Mouse (Mus musculus) c-Kit-positive CD71-positive TER-119-positive erythroid progenitor cells, embryonic 14.5 days (primary cell): ENCODE data around the gene Magi2.

ENCODE experiments used
- DNase-seq: peaks from one replicate; pipeline ENCODE4 v3.0.0-alpha.2; 2013; ENCODE audit warnings: low spot score

The Magi2 gene

DNA sequence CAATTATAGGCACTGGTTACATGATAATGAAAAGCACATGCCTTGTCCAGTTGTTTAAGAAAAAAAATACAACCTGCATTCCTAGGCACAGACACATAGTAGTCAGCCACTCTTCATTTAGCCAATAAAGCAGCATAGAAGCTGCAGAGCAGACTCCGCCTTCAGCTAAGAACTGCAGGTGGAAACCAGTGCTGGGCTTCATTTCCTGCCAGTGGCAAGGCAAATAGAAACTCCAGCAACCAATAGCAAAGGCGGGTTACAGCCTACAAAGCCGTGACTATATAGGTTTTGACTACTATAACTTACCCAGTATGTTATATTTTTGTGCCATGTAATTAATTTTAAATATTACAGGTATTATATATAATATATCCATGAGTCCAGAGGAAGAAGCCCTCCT, 1135.3 kb downstream of the Magi2 start:
- no peak for DNase-seq

GRCm38 (mm10) chr5:20363216-20363615, 1136.4 kb downstream of the Magi2 start:
- DNase-seq = no peak

GRCm38 (mm10) chr5:20373586-20373985, 1146.8 kb downstream of the Magi2 start:
- DNase-seq = no peak

DNA sequence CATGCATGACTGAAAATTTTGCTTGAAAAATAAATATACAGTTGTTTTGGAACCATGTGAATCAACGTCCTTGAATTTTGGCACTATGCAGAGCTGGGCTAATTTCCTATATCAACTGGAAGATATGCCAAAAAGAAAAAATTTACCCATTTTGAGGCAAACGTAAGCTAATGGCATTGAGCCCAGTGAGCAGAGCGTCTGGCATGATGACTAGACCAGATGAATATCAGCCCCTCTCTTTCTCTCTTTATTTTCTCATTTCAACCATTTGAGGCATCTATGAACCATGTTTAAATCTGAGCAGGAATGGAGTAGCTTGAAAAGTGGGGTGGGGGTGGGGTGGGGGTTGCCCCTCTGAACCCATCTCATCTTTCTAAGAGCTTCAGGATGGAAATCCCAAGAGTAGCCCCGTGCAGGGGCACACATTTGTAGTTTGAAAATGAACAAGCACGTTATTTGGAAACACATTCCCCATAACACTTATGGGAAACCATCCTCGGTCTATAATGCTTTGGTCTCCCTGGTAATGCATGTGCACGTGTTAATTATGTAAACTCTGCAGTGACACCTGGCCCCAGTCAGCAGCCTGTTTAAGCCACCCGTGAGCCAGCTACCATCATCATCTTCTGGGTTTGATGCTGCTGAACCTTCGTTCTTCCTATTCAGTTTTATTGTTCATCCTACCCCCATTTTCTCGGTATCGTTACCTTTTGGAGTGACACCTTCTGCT, 1151.4 kb downstream of the Magi2 start:
- no peak for DNase-seq

GRCm38 (mm10) chr5:20404533-20404932, 1177.7 kb downstream of the Magi2 start:
- DNase-seq = no peak

DNA sequence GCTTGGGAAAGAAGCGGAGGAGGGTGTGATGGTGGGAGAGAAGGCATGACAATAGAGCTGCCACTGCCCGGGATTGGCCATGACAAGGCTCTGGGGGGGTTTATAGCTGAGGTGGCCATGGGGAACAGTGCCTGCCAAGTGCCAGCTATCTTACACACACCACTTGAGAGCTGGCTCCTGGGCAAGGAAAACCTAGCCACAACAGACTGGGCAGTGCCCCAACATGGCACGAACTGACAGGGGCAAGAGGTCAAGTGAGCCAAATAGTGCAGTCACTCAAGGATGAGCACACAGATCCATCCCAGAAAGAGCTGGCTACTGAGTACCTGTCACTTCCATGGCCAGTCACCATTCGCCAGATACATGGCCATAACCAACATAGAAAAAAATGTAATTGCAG, 1179.8 kb downstream of the Magi2 start:
- DNase-seq = no peak

- DNase-seq = no peak
Observed at GRCm38 (mm10) chr5:20415320-20415719, 1188.5 kb downstream of the Magi2 start.

DNA sequence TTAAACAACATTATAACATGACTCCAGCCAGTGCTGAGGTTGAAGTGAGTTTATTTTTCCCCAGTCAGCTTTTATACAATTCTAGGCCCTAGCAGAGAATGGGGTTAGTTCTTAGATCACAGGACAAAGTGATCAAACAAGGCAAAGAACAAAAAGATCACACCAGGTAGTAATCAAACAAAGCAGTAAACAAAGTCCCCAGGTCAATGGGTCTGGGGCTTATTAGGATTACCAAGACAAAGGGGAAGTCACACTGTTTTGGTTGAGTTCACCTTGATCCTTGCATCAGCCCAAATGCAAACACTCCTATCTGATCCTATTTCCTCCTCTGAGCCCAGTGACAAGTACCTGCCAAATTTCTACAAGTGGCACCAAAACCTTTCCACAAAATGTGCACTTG, 1190.5 kb downstream of the Magi2 start:
- no peak for DNase-seq

GRCm38 (mm10) chr5:20432148-20432813, 1205.4 kb downstream of the Magi2 start:
- no peak for DNase-seq

- DNase-seq = no peak
Observed at GRCm38 (mm10) chr5:20446471-20447174, 1219.8 kb downstream of the Magi2 start.

DNA sequence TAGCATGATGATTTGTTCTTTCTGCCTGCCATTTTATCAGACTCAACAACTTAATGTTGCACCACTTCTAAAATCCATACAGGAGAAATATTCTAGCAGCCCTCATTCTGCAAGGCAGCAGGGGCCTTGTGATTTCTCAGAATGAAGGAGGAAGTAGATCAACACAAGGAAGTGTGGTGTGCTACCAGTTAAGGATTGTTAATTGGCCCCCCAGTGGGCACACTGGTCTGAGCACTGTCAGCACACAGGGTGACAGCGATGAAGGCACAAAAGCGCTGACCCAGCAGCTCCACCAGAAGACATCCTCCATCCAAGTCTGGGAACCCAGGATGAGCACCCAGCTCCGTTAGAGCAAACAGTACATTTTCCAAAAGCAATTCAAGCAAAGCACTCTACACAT, 1229.3 kb downstream of the Magi2 start:
- no peak for DNase-seq

GRCm38 (mm10) chr5:20457742-20458510, 1231.1 kb downstream of the Magi2 start:
- DNase-seq = no peak

GRCm38 (mm10) chr5:20461709-20462108, 1234.9 kb downstream of the Magi2 start:
- DNase-seq = no peak

DNA sequence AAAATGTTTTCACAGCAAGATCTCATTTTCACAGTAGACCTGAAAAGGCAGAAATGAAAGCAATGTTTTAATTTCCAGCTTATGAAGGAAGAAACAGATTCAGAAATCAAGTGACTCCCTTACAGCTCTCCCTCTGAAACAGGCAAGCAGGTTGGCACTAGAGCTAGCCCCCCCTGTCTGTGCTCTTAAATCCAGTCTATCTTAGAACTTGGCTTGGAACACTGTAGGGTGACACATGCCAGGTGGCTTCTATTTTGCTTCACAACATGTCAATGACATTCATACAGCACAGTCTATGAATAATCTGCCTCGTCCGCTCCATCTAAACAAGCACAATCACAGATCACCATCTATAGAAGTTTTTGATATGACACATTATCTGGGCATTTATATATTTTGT, 1235.5 kb downstream of the Magi2 start:
- no peak for DNase-seq

- DNase-seq = no peak
Observed at GRCm38 (mm10) chr5:20469721-20470120, 1242.9 kb downstream of the Magi2 start.

GRCm38 (mm10) chr5:20470466-20470865, 1243.6 kb downstream of the Magi2 start:
- peak; percentile 2 for DNase-seq

- DNase-seq = no peak
Observed at GRCm38 (mm10) chr5:20484505-20484904, 1257.7 kb downstream of the Magi2 start.

DNA sequence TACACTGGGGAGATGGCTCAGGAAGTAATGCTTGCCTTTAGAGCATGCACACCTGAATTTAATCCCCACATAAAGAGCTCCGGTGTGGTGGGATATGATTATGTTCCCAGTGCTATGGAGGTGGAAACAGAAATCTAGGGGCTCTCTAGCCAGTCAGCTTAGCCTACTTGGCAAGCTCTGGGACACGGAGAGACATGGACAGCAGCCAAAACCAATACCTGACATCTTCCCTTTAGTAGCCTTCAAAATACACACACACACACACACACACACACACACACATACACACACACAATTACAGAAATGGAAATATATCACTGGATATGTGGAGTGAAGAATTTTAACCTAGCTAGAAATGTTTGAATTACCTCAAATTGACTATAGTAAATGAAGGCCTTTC, 1265.1 kb downstream of the Magi2 start:
- no peak for DNase-seq

- DNase-seq = no peak
Observed at GRCm38 (mm10) chr5:20492679-20493078, 1265.8 kb downstream of the Magi2 start.

DNA sequence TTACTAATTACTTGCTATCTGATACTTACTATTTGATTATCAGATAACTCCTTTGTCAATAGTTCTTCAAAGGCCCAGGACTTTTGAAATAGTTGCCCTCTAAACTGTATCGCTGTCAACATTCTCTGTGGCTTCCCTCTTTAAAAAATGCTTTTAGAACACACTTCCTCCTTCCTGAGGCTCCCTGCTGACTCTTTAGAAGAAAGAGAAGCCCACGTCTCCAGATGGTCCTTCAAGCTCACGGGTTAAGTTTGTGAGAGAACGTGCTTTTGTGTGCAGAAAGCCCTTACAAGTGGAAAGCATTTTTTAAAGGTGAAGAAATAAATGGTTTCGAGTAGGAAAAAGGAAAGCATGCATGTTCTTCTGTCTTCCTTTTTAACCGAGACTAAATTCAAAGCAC, 1267.2 kb downstream of the Magi2 start:
- DNase-seq = no peak

GRCm38 (mm10) chr5:20496924-20497323, 1270.1 kb downstream of the Magi2 start:
- DNase-seq = no peak

DNA sequence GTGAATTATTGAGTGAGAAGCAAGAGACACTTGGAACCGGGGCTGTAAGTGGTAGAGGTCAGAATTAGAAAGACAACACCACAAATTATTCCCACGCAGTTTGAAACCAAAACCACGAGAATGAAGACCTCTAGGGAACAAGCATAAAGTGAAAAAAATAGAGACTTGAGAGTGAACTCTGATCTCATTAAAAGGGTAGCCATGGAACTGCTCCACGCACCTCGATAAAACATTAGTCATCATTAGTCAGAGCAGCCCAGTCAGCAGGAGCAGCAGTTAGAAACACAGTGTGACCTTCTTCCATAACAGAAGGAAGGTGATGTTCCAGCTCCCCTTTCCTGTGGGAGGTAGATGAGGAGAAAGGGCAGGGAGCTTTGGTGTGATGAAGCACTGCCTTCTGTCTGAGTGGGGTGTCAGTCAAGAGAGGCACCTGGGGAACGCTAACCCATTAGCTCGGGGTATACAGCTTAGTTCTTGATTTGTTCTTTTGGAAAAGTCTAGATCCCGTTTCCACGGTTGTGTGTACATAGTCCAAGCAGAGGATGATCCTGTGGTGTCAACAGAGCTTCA, 1272.3 kb downstream of the Magi2 start:
- DNase-seq = no peak
